14 mouse cellular contexts compared by ENCODE assay signal in the genomic region with DNA sequence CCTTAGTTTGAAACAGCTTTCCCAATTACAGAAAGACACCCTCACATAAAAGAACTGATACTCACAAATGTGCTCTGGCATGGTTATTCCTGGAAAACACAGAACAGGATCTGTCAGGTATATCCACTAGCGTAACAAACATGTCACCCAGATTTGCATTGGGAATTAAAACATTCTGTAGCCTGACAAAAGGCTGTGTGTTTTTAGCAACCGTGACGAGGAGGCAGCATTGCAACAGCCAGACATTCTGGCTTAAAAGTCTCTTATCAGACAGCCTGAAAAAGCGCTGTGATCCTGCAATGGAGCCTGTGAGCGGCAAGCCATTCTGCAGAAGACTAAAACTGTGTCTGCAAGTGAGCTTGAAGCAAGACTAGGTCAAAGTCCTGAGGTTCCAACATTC.
DNase-seq lines count a peak whose midpoint lies in the region; ATAC-seq lines count a peak whose summit lies in the region.
"Had no signal": no experiment of that assay in that cellular context is flagged by ENCODE, and none has a peak within 500 bp of the region (broad histone marks: within the 10 kb centered on the region; RNA-seq: fewer than 3 reads in every experiment).

No protein-coding gene starts in this region.

- H3K36me3 ChIP-seq in forebrain, embryonic 15.5 days = no peaks in the 10 kb centered on the region
- no peaks in the 10 kb centered on the region for H3K36me3 ChIP-seq in forebrain, embryonic 12.5 days (replicated peaks)
- H3K36me3 ChIP-seq in hindbrain, embryonic 13.5 days = no peaks in the 10 kb centered on the region
- no peaks in the 10 kb centered on the region for H3K36me3 ChIP-seq in hindbrain, embryonic 12.5 days
- H3K36me3 ChIP-seq: limb, embryonic 12.5 days; liver, embryonic 15.5 days; neural tube, embryonic 13.5 days had no signal

- H3K9me3 ChIP-seq in forebrain, embryonic 15.5 days = no peaks in the 10 kb centered on the region
- H3K9me3 ChIP-seq in forebrain, embryonic 12.5 days = no peaks in the 10 kb centered on the region
- H3K9me3 ChIP-seq in hindbrain, embryonic 13.5 days = no peaks in the 10 kb centered on the region
- H3K9me3 ChIP-seq in hindbrain, embryonic 12.5 days (replicated peaks) = no peaks in the 10 kb centered on the region
- H3K9me3 ChIP-seq: limb, embryonic 12.5 days; liver, embryonic 15.5 days; neural tube, embryonic 13.5 days had no signal

- no peaks in the 10 kb centered on the region for H3K27me3 ChIP-seq in forebrain, embryonic 15.5 days
- H3K27me3 ChIP-seq in forebrain, embryonic 12.5 days = no peaks in the 10 kb centered on the region
- no peaks in the 10 kb centered on the region for H3K27me3 ChIP-seq in hindbrain, embryonic 13.5 days
- H3K27me3 ChIP-seq in hindbrain, embryonic 12.5 days = no peaks in the 10 kb centered on the region
- H3K27me3 ChIP-seq: limb, embryonic 12.5 days; liver, embryonic 15.5 days; neural tube, embryonic 13.5 days had no signal

- H3K4me1 ChIP-seq in forebrain, embryonic 15.5 days = 0 out of 2 replicates have a peak, but pooled peaks cover 4% of the 10 kb centered on the region
- no peaks in the 10 kb centered on the region for H3K4me1 ChIP-seq in forebrain, embryonic 12.5 days
- H3K4me1 ChIP-seq in hindbrain, embryonic 13.5 days (replicated peaks) = peaks cover 2% of the 10 kb centered on the region; the same call in 1 of the 2 replicates
- H3K4me1 ChIP-seq in hindbrain, embryonic 12.5 days = no peaks in the 10 kb centered on the region
- H3K4me1 ChIP-seq: limb, embryonic 12.5 days; liver, embryonic 15.5 days had no signal

- ATAC-seq in forebrain, embryonic 15.5 days (replicated peaks) = 0 out of 2 replicates have a peak, but pooled peaks have one; percentile 38
- ATAC-seq in forebrain, embryonic 12.5 days (ENCODE audit: low FRiP score) = no peak
- ATAC-seq in hindbrain, embryonic 13.5 days (ENCODE audit: low FRiP score) = no peak
- no peak for ATAC-seq in hindbrain, embryonic 12.5 days (ENCODE audit: low FRiP score)
- no peak for ATAC-seq in monocyte, adult 5-6 weeks (replicated peaks; ENCODE audit: insufficient number of reproducible peaks, low FRiP score, low TSS enrichment, poor library complexity, severe bottlenecking)
- ATAC-seq: inflammation-experienced regulatory T-cells, adult 6 months had no signal

- no peak overlapping the region for H3K4me3 ChIP-seq in forebrain, embryonic 15.5 days
- H3K4me3 ChIP-seq in forebrain, embryonic 12.5 days (replicated peaks) = no peak overlapping the region
- H3K4me3 ChIP-seq in hindbrain, embryonic 13.5 days = no peak overlapping the region
- H3K4me3 ChIP-seq in hindbrain, embryonic 12.5 days = no peak overlapping the region
- H3K4me3 ChIP-seq: limb, embryonic 12.5 days; liver, embryonic 15.5 days; neural tube, embryonic 13.5 days had no signal

- H3K4me2 ChIP-seq in forebrain, embryonic 15.5 days (replicated peaks) = no peak overlapping the region
- H3K4me2 ChIP-seq in forebrain, embryonic 12.5 days = no peak overlapping the region
- no peak overlapping the region for H3K4me2 ChIP-seq in hindbrain, embryonic 13.5 days
- no peak overlapping the region for H3K4me2 ChIP-seq in hindbrain, embryonic 12.5 days (replicated peaks)
- H3K4me2 ChIP-seq: limb, embryonic 12.5 days; liver, embryonic 15.5 days; neural tube, embryonic 13.5 days had no signal

- WGBS in forebrain, embryonic 15.5 days = 40% methylated on average over 5 of the region's 5 CpGs
- 61% methylated on average over 5 of the region's 5 CpGs for WGBS in forebrain, embryonic 12.5 days
- WGBS in hindbrain, embryonic 13.5 days = 46% methylated on average over 5 of the region's 5 CpGs
- 59% methylated on average over 5 of the region's 5 CpGs for WGBS in hindbrain, embryonic 12.5 days

- no peak overlapping the region for H3K9ac ChIP-seq in forebrain, embryonic 15.5 days (replicated peaks)
- H3K9ac ChIP-seq in forebrain, embryonic 12.5 days = no peak overlapping the region
- no peak overlapping the region for H3K9ac ChIP-seq in hindbrain, embryonic 13.5 days
- no peak overlapping the region for H3K9ac ChIP-seq in hindbrain, embryonic 12.5 days
- H3K9ac ChIP-seq: limb, embryonic 12.5 days; liver, embryonic 15.5 days; neural tube, embryonic 13.5 days had no signal

- peak overlapping the region; percentile 43; the same call in 1 of the 2 replicates for H3K27ac ChIP-seq in forebrain, embryonic 15.5 days (replicated peaks)
- H3K27ac ChIP-seq in forebrain, embryonic 12.5 days = no peak overlapping the region
- peak overlapping the region; percentile 35; the same call in 1 of the 2 replicates for H3K27ac ChIP-seq in hindbrain, embryonic 13.5 days
- no peak overlapping the region for H3K27ac ChIP-seq in hindbrain, embryonic 12.5 days
- H3K27ac ChIP-seq: limb, embryonic 12.5 days; liver, embryonic 15.5 days; neural tube, embryonic 13.5 days had no signal

- DNase-seq in right cerebral cortex, postnatal 10 days (ENCODE audit: low spot score in 2 of 2) = peak; percentile 28 to 34
- no peak for DNase-seq in right cerebral cortex, adult 2 months (ENCODE audit: low spot score in 2 of 2)
- DNase-seq: cerebellum, adult 18-20 months; lung, postnatal 14 days; thymus, adult 18-20 months had no signal

Comparison
In these comparisons a context has a peak if more than half of its experiments do, and no peak if none do; other contexts are left out.
1. H3K27ac ChIP-seq: peak in forebrain, embryonic 15.5 days (single experiment) and hindbrain, embryonic 13.5 days (single experiment); none in forebrain, embryonic 12.5 days (single experiment) and hindbrain, embryonic 12.5 days (single experiment).
2. DNase-seq: peak in right cerebral cortex, postnatal 10 days (2 of 2); none in right cerebral cortex, adult 2 months (0 of 2).